Mouse (Mus musculus) intestine, embryonic 14.5 days (tissue): ENCODE results near the gene Phykpl. TPM values are rescaled to one million over a fixed set of nuclear protein-coding genes. Genes with fewer than 3 reads are reported as not detected.
A peak's percentile ranks its signal among the peaks of the same experiment; 100 is the strongest.

Experiments
- ATAC-seq: fragments of 200-750 bp; cut with Nextera tagmentation; replicated peaks from 2 replicates; pipeline ENCODE4 v1.8.0; 2017; ENCODE audit warnings: low read depth, moderate number of reproducible peaks, moderate TSS enrichment, moderate library complexity; ENCODE audit not compliant: low FRiP score, low TSS enrichment
- DNase-seq: peaks from one replicate; pipeline ENCODE4 v3.0.0-alpha.2; 2018; ENCODE audit warnings: low spot score
- H3K27ac ChIP-seq: fragments of 300-500 bp; sonication (generic); 2 replicates; pipeline ENCODE4 v1.5.1; 2014; ENCODE audit warnings: low read depth, mild to moderate bottlenecking, control low read depth
- H3K27me3 ChIP-seq: fragments of 300-500 bp; sonication (generic); replicated peaks from 2 replicates; pipeline ENCODE4 v1.6.1; 2014; ENCODE audit warnings: low read length, control low read depth; ENCODE audit not compliant: control insufficient read depth, insufficient read depth
- H3K36me3 ChIP-seq: fragments of 300-500 bp; sonication (generic); 2 replicates; pipeline ENCODE4 v1.6.1; 2014; ENCODE audit warnings: low read length, control low read depth; ENCODE audit not compliant: control insufficient read depth, insufficient read depth
- H3K4me1 ChIP-seq: fragments of 300-500 bp; sonication (generic); replicated peaks from 2 replicates; pipeline ENCODE4 v1.6.1; 2014; ENCODE audit warnings: low read length, control low read depth, mixed read lengths; ENCODE audit not compliant: control insufficient read depth, insufficient read depth
- H3K4me2 ChIP-seq: fragments of 300-500 bp; sonication (generic); 2 replicates; pipeline ENCODE4 v1.6.1; 2014; ENCODE audit warnings: low read length
- H3K4me3 ChIP-seq: fragments of 300-500 bp; sonication (generic); 2 replicates; pipeline ENCODE4 v1.5.1; 2014; ENCODE audit warnings: low read depth, low read length, control low read depth, mixed read lengths
- H3K9ac ChIP-seq: fragments of 300-500 bp; sonication (generic); 2 replicates; pipeline ENCODE4 v1.6.1; 2014; ENCODE audit warnings: mild to moderate bottlenecking, low read length
- H3K9me3 ChIP-seq: fragments of 300-500 bp; sonication (generic); 2 replicates; pipeline ENCODE4 v1.6.1; 2016; ENCODE audit warnings: low read length, control low read depth; ENCODE audit not compliant: control insufficient read depth
- WGBS: fragments of 180-500 bp; shearing (Covaris S2); extraction: QIAGEN DNeasy Blood & Tissue Kit; methylation state at CpG from one replicate; pipeline ENCODE4 v1.1.7; 2014; 5-methylcytosine and 5-hydroxymethylcytosine counted together
- polyA plus RNA-seq: library from polyadenylated mRNA; unstranded; fragments of >200 nt; fragmentation: Nextera tagmentation; extraction: Ambion mirVana; gene quantifications from 2 replicates; pipeline ENCODE4 v1.2.1, GENCODE M21; 2014

The Phykpl gene
- polyA plus RNA-seq, 1 experiment from 2014 or later, result 22.8 TPM

DNA sequence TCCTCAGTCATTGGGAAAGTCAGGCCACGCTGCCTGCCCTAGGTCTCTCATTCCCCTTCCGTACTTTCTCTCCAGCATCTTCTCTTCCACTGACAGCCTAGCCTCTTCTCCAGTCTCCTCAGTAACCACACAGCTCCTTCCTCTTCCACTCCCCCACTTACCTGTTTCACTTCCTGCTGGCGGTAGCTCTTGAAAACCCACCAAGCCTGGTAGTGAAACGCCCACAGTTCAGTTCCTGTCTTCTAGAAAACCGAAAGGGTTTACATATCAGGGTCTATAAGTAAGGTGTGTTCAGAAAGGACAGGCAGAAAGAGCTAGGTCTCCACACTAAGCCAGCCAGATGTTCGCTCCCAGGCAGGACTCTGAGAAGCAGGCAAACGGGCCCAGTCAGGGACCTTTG, 7.0 kb upstream of the Phykpl start:
- Histone ChIP-seq H3K9me3 (no peaks in the 10 kb centered on the region), H3K4me3 (no peak overlapping the region), H3K4me1 (no peaks in the 10 kb centered on the region), H3K27ac (no peak overlapping the region), H3K4me2 (no peak overlapping the region), H3K9ac (no peak overlapping the region), H3K36me3 (no peaks in the 10 kb centered on the region; the same call in 1 of the 2 replicates), H3K27me3 (no peaks in the 10 kb centered on the region)
- ATAC-seq, result no peak
- WGBS, result 79% methylated on average over 7 of the region's 7 CpGs
- no peak for DNase-seq

DNA sequence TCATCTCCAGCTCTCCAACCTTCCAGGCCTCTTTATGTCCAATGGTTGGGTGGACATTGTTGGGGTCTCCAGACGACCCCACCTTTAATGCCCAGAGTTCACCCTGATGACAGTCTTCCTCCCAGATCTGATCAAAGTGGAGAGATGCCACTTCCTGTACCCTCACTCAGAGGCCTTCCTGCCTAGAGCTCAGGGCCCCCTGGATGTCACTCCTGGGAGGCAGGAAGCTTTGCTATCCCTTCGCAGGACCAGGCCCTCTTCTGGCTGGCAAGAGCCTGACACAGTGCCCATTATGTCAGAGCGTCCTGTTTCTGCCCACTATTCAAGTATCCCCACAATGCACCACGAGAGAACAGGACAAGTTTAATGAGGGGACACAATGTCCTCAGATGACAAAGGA, 5.5 kb upstream of the Phykpl start:
- H3K4me2 ChIP-seq, result no peak overlapping the region

DNA sequence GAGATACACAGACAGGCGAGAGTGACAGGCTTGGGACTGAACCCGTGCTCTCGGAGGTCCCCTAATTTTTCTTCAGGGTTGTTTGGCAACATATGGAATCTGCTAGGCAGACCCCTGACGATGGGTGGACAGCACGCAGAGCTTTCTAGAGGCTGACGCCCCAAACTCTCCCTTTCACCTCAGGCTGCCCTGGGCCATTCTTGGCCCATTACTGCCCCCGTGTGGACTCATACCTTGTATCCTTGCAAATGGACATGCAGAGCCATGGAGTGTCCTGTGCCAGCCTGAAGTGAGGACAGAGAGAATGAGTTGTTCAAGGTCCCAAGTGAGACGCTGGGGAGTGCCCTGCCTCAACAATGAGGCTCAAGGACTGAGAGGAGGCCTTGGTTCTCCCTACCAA, 1.8 kb upstream of the Phykpl start:
- ATAC-seq, result no peak

More for the DNA sequence above, 5.5 kb upstream of the Phykpl start:
- 76% methylated on average over 4 of the region's 4 CpGs for whole genome bisulfite sequencing
- Histone ChIP-seq H3K4me1 (peaks cover 5% of the 10 kb centered on the region; the same call in 1 of the 2 replicates), H3K27me3 (no peaks in the 10 kb centered on the region), H3K9me3 (no peaks in the 10 kb centered on the region), H3K9ac (no peak overlapping the region), H3K27ac (no peak overlapping the region), H3K36me3 (no peaks in the 10 kb centered on the region), H3K4me3 (no peak overlapping the region)
- no peak for DNase-seq
- no peak for ATAC-seq

DNA sequence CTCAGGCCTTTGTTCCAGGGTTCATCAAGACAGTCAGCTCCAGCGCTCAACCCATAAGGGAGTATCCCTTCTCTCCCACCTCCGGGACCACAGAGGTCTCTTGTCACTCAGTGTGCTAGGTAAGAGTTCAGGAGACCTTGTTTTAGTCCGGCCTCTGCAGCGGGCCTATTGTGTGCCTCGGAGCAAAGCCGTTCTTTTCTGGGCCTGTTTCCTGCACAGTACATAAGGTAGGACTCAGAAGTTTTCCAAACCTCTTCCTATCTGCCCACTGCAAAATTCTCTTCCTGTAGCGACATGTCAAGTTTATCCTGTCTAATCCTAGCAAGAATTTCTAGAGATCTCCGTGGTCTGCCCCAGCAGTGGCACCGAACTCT, 513 bp upstream of the Phykpl start:
- peak overlapping the region; percentile 90 for H3K9ac ChIP-seq
- peaks cover 32% of the 10 kb centered on the region for H3K36me3 ChIP-seq
- peak overlapping the region; percentile 76 for H3K4me3 ChIP-seq
- peaks cover 20% of the 10 kb centered on the region for H3K4me1 ChIP-seq
- 23% methylated on average over 9 of the region's 9 CpGs for WGBS
- no peak for DNase-seq
- H3K27ac ChIP-seq, result peak overlapping the region; percentile 92
- peak overlapping the region; percentile 83 for H3K4me2 ChIP-seq
- no peaks in the 10 kb centered on the region for H3K9me3 ChIP-seq
- no peaks in the 10 kb centered on the region for H3K27me3 ChIP-seq
- peak; percentile 34 for ATAC-seq

More for the DNA sequence above, 1.8 kb upstream of the Phykpl start:
- Histone ChIP-seq H3K27me3 (no peaks in the 10 kb centered on the region), H3K27ac (no peak overlapping the region), H3K9me3 (no peaks in the 10 kb centered on the region), H3K36me3 (peaks cover 19% of the 10 kb centered on the region), H3K4me3 (no peak overlapping the region), H3K9ac (no peak overlapping the region), H3K4me2 (no peak overlapping the region), H3K4me1 (peaks cover 20% of the 10 kb centered on the region)
- peak; percentile 86 for DNase-seq
- WGBS, result 27% methylated on average over 8 of the region's 8 CpGs

DNA sequence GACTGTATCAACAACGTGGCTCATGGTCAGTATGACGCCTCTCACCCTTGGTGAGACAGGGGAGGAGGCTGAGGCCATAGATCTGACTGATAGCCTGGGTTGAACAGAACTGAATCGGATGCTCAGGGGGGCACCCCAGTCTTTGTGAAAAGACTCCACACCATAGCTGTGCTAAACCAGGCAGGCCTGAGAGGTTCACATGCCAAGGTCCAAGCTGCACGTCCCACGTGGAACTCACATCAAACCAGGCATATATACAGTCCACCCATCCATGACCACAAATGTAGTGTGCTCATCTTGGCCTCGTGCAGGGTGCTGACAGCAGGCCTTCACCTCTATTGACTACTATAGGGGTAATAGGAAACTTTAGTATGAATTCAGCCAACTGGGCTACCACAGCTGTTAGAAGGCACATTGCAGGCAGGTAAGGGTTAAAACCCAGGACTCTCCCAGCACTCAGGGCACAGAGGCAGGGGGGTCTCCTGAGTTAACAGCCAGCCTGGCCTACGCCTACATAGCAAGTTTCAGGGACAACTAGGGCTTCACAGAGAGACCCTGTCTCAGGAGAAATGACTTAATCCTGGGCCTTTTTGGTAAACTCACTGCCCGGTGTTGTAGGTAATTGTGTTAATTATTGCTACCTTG, 1.2 kb downstream of the Phykpl start:
- peak; percentile 57 for DNase-seq
- H3K4me3 ChIP-seq, result peak overlapping the region; percentile 76

DNA sequence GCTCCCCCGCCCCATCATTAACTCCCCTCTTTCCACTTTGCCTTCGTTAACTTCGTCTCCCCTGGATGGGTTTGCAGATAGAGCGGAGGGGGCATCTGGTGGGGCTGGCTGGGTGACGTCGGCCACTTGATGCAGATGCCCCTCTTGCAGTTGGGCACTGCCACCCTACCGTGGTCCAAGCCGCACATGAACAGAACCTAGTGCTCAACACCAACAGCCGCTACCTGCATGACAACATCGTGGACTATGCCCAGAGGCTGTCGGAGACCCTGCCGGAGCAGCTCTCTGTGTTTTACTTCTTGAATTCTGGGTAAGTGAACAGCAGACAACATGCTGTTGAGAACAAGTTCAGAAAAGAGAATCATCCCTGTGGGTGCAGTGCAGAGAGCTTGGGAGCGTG, 1.9 kb downstream of the Phykpl start:
- Histone ChIP-seq H3K9ac (no peak overlapping the region), H3K4me2 (no peak overlapping the region), H3K36me3 (peaks cover 49% of the 10 kb centered on the region), H3K4me1 (peaks cover 20% of the 10 kb centered on the region), H3K4me3 (no peak overlapping the region), H3K9me3 (no peaks in the 10 kb centered on the region), H3K27me3 (no peaks in the 10 kb centered on the region), H3K27ac (no peak overlapping the region)
- WGBS, result 92% methylated on average over 13 of the region's 13 CpGs
- DNase-seq (no peak), ATAC-seq (no peak)

More for the DNA sequence above, 1.2 kb downstream of the Phykpl start:
- Histone ChIP-seq H3K27me3 (no peaks in the 10 kb centered on the region), H3K36me3 (peaks cover 43% of the 10 kb centered on the region), H3K9ac (peak overlapping the region; percentile 90), H3K4me1 (peaks cover 20% of the 10 kb centered on the region), H3K4me2 (peak overlapping the region; percentile 83), H3K27ac (peak overlapping the region; percentile 92), H3K9me3 (no peaks in the 10 kb centered on the region)
- no peak for ATAC-seq
- 52% methylated on average over 8 of the region's 8 CpGs for WGBS

DNA sequence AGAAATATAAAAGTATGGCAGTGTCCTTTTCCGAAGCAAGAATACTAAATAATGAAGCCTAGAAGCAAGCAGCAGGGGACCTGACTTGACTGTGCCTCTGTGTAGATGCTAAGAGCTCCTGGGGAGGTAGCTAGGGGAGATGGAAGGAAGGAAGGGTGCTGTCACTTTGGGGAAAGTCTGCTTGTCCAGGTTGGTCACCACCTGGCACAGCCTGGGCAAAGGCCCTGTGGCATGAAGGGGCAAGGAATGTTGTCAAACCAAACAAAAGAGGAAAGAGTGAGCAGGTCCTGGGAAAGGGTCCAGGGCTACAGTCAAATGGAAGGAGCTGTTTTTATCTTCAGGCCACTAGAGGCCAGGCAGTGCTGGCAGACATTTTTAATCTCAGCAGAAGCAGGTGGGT, 2.5 kb downstream of the Phykpl start:
- Histone ChIP-seq H3K36me3 (peaks cover 56% of the 10 kb centered on the region), H3K27me3 (no peaks in the 10 kb centered on the region), H3K9me3 (no peaks in the 10 kb centered on the region), H3K4me2 (no peak overlapping the region), H3K27ac (no peak overlapping the region), H3K4me1 (peaks cover 20% of the 10 kb centered on the region), H3K4me3 (no peak overlapping the region), H3K9ac (no peak overlapping the region)
- DNase-seq (no peak), ATAC-seq (no peak)
- 92% methylated on average over 1 of the region's 1 CpGs for WGBS

DNA sequence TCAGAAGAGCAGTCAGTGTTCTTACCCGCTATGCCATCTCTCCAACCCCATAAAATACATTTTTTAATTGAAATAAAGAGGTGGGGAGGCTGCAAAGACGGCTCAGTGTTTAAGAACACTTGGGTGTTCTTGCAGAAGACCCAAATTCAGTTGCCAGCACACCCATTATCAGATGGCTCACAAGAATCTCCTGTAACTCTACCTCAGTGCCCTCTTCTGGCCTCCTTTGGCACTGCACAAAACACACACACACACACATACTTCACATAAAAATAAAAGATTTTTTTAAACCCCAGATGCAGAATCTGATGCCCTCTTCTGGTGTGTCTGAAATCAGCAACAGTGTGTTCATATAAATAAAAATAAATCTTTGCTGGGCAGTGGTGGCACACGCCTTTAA, 4.3 kb downstream of the Phykpl start:
- H3K4me2 ChIP-seq, result no peak overlapping the region
- WGBS, result 96% methylated on average over 3 of the region's 3 CpGs
- DNase-seq (no peak), ATAC-seq (no peak)
- no peak overlapping the region for H3K4me3 ChIP-seq
- H3K27ac ChIP-seq, result no peak overlapping the region
- H3K27me3 ChIP-seq, result no peaks in the 10 kb centered on the region
- no peaks in the 10 kb centered on the region for H3K9me3 ChIP-seq
- H3K36me3 ChIP-seq, result peaks cover 74% of the 10 kb centered on the region
- H3K4me1 ChIP-seq, result peaks cover 17% of the 10 kb centered on the region
- no peak overlapping the region for H3K9ac ChIP-seq

DNA sequence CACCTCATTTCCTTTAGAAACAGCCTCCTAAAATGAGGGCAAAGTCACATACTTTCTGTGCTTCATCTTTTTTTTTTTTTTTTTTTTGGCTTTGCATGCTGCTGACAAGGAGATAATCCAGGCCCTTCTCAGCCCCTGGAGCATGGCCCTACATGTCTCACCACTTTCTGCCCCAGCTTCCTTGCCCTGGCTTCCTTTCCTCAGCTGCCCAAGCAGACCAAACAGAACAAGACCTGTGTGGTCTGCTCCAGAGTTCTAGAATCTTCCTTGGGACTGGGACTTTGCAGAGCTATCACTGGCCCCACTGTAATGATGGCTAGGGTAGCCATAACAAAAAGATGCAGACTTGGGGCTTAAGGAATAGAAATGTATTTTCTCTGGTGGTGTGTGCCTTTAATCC, 5.4 kb downstream of the Phykpl start:
- no peak overlapping the region for H3K4me2 ChIP-seq
- ATAC-seq, result no peak
- H3K36me3 ChIP-seq, result peaks cover 84% of the 10 kb centered on the region

More for the DNA sequence above, 5.4 kb downstream of the Phykpl start:
- Histone ChIP-seq H3K27me3 (no peaks in the 10 kb centered on the region), H3K4me1 (peaks cover 13% of the 10 kb centered on the region), H3K4me3 (no peak overlapping the region), H3K9me3 (no peaks in the 10 kb centered on the region), H3K27ac (no peak overlapping the region), H3K9ac (no peak overlapping the region)
- no peak for DNase-seq
